Mouse (Mus musculus): ENCODE measurements around the gene Nr1d1. TPM values are rescaled to one million over a fixed set of nuclear protein-coding genes. Genes with fewer than 3 reads are reported as not detected.

The Nr1d1 gene
- total and polyA plus RNA-seq, 2 experiments: 19.0 to 106 TPM

DNA sequence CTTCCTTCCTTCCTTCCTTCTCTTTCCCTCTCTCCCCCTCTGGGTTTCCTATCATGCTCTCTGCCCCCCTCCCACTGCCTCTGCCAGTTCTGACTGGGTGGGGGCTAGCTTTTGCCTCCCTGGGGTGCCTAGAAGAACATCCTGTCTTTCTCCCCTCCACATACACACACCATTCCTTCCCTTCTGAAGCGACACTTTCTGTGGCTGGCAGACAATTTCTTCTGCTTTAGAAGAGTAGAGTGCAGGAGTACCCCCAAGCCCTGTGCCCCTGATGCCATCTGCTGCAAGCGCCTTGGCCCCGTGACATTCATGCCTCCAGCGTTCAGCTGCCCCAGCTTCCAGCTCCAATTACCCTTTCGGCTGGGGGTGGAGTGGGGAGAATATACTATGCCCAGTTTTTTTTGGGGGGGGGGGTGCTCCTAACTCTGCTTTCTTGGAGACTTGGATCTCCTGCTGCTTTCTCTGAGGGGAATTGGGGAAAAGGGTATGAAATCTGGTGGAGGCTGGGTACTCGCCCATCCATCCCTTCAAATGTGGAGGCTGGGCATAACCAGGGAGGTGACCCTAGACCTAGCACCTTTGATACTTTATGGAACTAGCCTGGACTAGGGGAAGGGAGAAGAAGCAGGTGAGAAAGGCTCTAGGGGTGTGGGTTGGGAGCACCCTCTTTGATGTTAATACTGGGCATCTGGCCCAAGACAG is 27.2 kb downstream of the Nr1d1 start:
- Histone ChIP-seq H3K4me3 (ENCODE audit: insufficient read depth, low read depth, low read length) (no peak overlapping the region), H3K27me3 (ENCODE audit: control insufficient read depth, insufficient read depth, low read length) (no peaks in the 10 kb centered on the region), H3K9ac (ENCODE audit: low read depth, low read length) (no peak overlapping the region), H3K27ac (replicated peaks; ENCODE audit: insufficient read depth, low read depth, low read length) (peak overlapping the region; percentile 18; the same call in 1 of the 2 replicates), H3K36me3 (ENCODE audit: control insufficient read depth, insufficient read depth, low read length) (no peaks in the 10 kb centered on the region), H3K4me1 (ENCODE audit: control insufficient read depth, insufficient read depth, low read length) (peaks cover 24% of the 10 kb centered on the region), H3K79me2 (ENCODE audit: control insufficient read depth, insufficient read depth, low read length) (peaks cover 32% of the 10 kb centered on the region; the same call in 1 of the 2 replicates)
- DNase-seq (ENCODE audit: extremely low read depth, low read depth, low spot score): no peak
- no peak for TF ChIP-seq POLR2A (IDR thresholded peaks at IDR 0.05; ENCODE audit: extremely low read depth, insufficient read depth, low read length)
- no peak for TF ChIP-seq CTCF (IDR thresholded peaks at IDR 0.05; ENCODE audit: low read depth, low read length)
- WGBS: 74% methylated on average over 6 of the region's 6 CpGs

DNA sequence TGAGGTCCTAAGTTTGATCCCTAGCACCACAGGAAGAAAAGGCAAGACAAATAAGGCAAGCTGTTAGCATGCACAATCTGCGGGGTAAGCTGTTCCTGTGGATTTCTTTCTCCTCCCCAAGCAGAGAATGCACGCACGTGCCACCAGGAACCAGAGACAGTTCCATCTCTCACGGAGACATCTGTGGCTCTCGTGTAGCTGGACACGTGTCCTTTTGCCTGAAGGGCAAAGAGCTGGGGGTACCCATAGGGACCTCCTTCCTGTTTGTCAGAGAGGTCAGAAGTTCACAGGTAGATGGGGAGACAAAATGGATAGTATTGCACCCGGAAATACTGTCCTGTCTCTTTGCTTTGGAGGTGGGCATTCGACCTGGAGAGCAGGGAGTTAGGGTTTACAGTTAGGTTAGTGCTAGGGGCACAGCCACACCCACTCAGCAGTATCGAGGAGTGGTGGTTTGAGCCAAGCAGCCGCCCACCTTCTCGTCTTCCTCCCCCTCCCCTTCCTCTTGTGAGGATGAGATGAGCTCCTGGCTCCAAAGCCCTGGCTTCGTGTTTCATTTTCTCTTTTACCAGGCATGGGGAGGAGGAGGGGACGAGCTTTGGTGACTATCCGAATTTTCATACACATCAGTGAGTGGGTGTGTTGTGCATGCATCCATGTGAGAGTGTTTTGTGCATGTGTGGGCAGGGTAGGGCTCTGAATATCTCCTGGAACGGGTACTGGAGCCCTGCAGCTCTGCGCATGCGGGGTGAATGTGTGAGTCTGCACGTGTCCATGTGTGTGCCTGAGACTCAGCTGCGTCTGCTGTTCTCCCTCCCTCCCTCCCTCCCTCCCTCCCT is 28.1 kb downstream of the Nr1d1 start:
- Histone ChIP-seq H3K4me3 (ENCODE audit: insufficient read depth, low read depth, low read length) (peak overlapping the region; percentile 0; the same call in 1 of the 2 replicates), H3K36me3 (ENCODE audit: control insufficient read depth, insufficient read depth, low read length) (no peaks in the 10 kb centered on the region), H3K27ac (replicated peaks; ENCODE audit: insufficient read depth, low read depth, low read length) (peak overlapping the region; percentile 0; the same call in 1 of the 2 replicates), H3K4me1 (ENCODE audit: control insufficient read depth, insufficient read depth, low read length) (peaks cover 28% of the 10 kb centered on the region), H3K9ac (ENCODE audit: low read depth, low read length) (peak overlapping the region; percentile 50), H3K79me2 (ENCODE audit: control insufficient read depth, insufficient read depth, low read length) (peaks cover 32% of the 10 kb centered on the region; the same call in 1 of the 2 replicates), H3K27me3 (ENCODE audit: control insufficient read depth, insufficient read depth, low read length) (no peaks in the 10 kb centered on the region)
- TF ChIP-seq POLR2A (IDR thresholded peaks at IDR 0.05; ENCODE audit: extremely low read depth, insufficient read depth, low read length) (no peak), CTCF (IDR thresholded peaks at IDR 0.05; ENCODE audit: low read depth, low read length) (no peak)
- WGBS: 17% methylated on average over 19 of the region's 19 CpGs
- peak; percentile 61 for DNase-seq (ENCODE audit: extremely low read depth, low read depth, low spot score)

DNA sequence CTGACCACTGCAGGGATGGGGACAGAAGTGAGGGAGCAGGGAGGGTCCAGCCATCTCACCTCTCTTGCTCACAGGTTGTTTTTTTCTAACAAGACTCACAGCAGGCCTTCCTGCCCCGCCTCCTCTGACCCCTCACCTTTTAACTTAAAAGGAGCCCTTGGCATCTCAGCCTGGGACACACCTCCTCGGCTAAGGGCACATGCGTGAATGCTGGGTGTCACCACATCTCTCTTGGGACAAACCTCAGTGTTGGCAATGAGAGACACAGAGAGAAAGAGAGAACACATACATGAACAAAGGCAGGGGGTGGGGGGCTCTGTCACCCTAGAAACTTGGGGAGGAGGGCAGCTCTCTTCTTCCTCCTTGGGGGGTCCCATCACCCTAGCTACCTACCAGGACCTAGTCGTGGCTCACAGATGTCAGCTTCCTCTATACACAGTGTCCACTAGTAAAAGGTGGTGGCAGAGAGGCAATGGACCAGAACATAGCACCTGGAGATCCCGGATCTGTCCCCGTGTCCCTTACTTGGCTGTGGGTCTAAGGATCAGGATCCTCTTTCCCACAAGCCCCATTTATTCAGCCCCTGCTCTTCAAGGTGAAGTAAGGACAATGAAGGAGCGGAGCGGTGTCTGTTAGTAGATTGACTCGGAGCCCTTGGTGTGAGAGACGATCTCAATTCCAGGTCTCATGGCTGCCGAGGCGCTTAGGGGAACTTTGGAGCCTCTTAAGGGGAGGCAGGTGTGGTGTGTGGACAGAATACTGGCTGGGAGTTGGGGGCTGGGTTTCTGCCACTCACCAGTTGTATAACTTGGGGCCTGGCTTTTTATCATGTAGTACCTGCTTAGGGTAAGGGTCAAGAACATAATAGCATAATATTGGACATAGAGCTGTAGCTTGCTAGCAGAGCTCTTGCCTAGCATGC is 28.9 kb downstream of the Nr1d1 start:
- WGBS: 80% methylated on average over 12 of the region's 12 CpGs
- no peak overlapping the region for H3K4me3 ChIP-seq (ENCODE audit: insufficient read depth, low read depth, low read length)
- no peak for TF ChIP-seq POLR2A (IDR thresholded peaks at IDR 0.05; ENCODE audit: extremely low read depth, insufficient read depth, low read length)
- TF ChIP-seq CTCF (IDR thresholded peaks at IDR 0.05; ENCODE audit: low read depth, low read length): no peak
- no peak overlapping the region for H3K27ac ChIP-seq (replicated peaks; ENCODE audit: insufficient read depth, low read depth, low read length)
- H3K79me2 ChIP-seq (ENCODE audit: control insufficient read depth, insufficient read depth, low read length): peaks cover 32% of the 10 kb centered on the region; the same call in 1 of the 2 replicates
- no peak for DNase-seq (ENCODE audit: extremely low read depth, low read depth, low spot score)
- H3K9ac ChIP-seq (ENCODE audit: low read depth, low read length): no peak overlapping the region
- H3K27me3 ChIP-seq (ENCODE audit: control insufficient read depth, insufficient read depth, low read length): no peaks in the 10 kb centered on the region
- no peaks in the 10 kb centered on the region for H3K36me3 ChIP-seq (ENCODE audit: control insufficient read depth, insufficient read depth, low read length)
- H3K4me1 ChIP-seq (ENCODE audit: control insufficient read depth, insufficient read depth, low read length): peaks cover 29% of the 10 kb centered on the region

- DNase-seq (ENCODE audit: extremely low read depth, low read depth, low spot score): no peak
- Histone ChIP-seq H3K4me1 (ENCODE audit: control insufficient read depth, insufficient read depth, low read length) (peaks cover 26% of the 10 kb centered on the region), H3K27ac (replicated peaks; ENCODE audit: insufficient read depth, low read depth, low read length) (no peak overlapping the region), H3K4me3 (ENCODE audit: insufficient read depth, low read depth, low read length) (no peak overlapping the region), H3K36me3 (ENCODE audit: control insufficient read depth, insufficient read depth, low read length) (no peaks in the 10 kb centered on the region), H3K79me2 (ENCODE audit: control insufficient read depth, insufficient read depth, low read length) (peaks cover 29% of the 10 kb centered on the region; the same call in 1 of the 2 replicates), H3K9ac (ENCODE audit: low read depth, low read length) (no peak overlapping the region), H3K27me3 (ENCODE audit: control insufficient read depth, insufficient read depth, low read length) (no peaks in the 10 kb centered on the region)
- no peak for TF ChIP-seq CTCF (IDR thresholded peaks at IDR 0.05; ENCODE audit: low read depth, low read length)
- TF ChIP-seq POLR2A (IDR thresholded peaks at IDR 0.05; ENCODE audit: extremely low read depth, insufficient read depth, low read length): no peak
- WGBS: 78% methylated on average over 7 of the region's 7 CpGs
Observed at GRCm38 (mm10) chr11:98744456-98745019, 30.6 kb downstream of the Nr1d1 start.

Data from liver, adult 2 months (tissue).